Mouse (Mus musculus) T-helper 2 cell (primary cell): ENCODE measurements at regions not wholly inside any gene's neighbourhood (a gene's known extent, or its start where the extent isn't known, plus 50 kb on each side); places are given as distances from the start of the nearest gene placed in this dataset.

Experiments
- in situ Hi-C: fragments of 300-600 bp; cut with MboI, MseI; formaldehyde crosslinking; loops from one replicate; pipeline ENCODE4 v1.15.1; 2025; ENCODE audit warnings: high pct_unique_total_duplicates

DNA sequence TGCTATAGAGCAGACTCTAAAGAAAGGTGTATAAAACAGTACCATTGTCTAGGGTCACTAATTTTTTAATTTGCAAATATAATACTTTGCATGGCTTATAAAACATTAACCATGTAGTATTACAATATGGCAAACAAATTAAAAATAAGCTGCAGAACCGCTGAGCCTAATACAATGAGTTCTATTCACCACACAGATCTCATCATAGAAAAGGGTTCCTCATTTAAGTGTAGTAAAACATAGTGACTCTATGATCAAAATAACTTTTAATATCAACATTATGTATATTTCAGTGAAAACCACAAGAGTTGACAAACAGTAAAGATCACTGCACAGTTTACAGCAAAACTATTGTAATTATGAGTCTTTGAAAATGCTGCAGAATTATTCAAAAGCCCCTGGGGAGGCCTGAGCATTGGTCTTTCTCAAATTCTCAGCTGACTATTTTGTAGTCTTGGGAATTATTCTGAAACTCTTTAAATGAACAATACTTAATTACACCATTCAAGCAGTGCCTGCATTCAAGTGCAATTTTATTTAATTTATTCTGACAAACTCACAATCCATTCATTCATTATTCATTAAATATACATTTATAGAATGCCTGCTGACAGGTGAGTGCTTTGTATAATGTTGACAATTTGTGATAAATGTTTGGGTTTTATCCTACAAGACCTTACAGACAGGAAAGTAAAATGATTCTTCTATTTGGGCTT, 60.3 kb downstream of the Pcdh20 start:
- in situ Hi-C loops: no loop called here

DNA sequence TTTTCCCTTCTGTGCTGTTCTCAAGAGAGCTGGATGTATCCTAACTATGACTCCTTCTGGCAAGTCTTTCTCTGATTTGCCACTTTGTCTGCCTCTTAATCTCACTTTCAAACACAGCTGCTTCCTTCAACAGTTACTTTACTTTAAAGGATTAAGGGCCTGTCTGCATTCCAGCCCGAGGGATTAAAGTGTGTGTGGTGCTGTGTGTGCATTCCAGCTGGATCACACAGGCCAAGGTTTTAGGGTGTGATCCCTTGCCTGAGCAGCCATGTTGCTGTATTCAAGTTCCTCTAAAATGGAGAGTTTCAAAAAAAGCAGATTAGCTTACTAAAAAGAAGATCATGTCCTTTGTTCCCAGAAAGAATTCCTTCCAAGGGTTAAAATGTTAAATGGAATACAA, 71.9 kb downstream of the Pcdh20 start:
- in situ Hi-C loops: no loop called here

DNA sequence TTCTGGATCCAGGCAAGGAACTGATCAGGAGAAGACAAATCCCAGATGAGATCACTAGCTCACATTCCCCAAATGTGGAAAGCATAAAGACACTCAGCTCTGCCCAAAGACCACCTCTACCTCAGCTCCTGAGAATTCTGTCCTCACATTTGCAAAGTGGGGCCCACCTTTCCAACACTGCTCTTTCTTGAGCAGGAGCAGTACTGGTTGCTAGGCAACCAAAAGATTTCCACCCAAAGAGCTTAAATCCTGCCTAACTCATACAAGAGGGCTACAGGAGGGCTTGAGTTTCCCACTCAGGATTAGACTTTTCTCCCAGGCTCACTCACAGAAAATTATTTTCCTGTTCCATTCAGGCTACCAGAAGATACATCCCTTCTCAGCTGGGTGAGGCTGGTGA, 74.0 kb downstream of the Pcdh20 start:
- in situ Hi-C loops: no loop called here

DNA sequence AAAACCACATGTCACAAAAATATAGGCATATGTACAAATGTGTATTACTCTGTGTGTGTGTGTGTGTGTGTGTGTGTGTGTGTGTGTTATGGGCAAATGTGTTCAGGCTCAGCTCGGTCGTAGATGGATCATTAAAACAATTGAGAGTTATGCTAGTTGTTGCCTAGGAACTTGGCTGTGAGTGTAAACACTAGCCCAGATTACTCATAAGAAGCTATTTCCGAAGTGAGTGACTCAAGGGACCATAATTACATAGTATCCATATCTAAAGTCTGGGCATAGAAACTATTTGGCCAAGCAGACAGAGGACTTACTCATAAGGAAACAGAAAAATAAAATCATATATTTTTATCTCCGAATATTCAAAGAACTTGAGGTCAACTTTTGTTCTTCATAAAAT, 76.2 kb downstream of the Pcdh20 start:
- in situ Hi-C loops: no loop called here

DNA sequence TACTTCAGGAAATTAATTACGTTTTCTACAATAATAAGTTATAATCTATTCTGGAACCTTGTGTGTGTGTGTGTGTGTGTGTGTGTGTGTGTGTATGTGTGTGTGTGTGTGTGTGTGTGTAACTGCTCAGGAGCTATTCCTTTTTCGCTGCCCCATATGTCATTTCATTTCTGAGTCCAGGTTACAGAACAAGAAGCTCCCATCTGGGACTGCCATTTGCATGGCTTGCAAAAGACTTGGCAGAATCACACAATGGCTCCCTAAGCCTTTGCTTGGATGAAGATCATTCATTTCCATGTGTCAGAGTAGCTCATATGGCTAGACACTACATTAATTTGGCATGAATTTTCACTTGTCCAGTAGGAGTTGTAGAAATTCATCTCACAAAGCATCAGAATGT, 86.6 kb downstream of the Pcdh20 start:
- in situ Hi-C loops: loop anchor here (10.0 kb wide), 1 partner anchor 750 kb away; no protein-coding TSS in a partner anchor

DNA sequence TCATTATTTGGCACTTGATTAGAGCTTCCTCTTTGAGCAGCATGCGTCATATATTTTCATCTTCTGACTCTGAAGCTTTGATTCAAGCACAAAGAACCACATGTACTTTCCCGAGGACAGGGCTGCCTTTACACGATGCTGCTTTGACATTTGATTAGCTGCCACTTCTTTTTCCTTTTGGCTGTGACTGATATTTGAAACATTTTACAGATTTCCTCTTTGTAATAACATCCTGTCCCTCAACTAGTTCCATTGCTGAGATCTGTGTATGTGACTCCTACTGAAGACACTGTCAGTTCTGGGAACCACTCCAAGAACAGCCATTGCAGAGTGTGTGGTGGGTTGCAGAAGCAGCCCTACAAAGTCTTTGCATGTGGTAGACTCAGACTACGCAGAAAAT, 124.0 kb downstream of the Pcdh20 start:
- in situ Hi-C loops: no loop called here

DNA sequence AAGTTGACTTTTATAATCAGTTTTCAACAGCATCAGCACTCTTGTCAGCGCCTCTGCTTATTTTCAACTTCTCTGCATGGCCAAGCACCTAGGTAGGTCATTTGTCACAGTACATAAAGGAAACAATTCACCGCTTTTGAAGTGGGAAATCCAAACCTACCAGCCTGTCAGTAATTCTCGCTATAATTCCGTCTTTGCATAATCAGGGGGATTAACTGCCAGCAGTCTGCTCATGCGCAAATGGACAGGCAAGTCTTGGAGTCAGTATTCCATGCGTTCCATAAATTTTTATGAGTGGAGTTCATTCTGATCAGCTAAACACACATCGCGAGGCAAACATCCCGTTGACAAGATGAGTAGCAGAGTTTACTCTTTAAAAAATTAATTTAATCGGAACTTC, 133.9 kb downstream of the Pcdh20 start:
- in situ Hi-C loops: no loop called here

DNA sequence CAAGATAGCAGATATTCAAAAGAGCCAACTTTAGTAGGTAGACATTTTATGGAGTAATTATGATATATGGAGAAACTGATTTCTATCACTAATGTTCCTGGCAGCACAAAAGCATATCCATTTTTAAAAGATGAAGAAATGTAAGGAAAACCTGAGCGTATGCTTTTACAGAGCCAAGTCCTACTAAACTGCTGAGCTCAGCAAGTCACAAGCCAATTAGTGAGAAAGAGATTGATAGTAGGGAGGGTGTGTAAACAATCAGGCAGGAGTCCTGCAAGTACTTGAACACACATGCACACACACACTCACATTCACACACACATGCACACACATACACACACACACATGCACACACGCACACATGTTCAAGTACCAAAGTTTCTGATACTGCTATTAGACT, 140.6 kb downstream of the Pcdh20 start:
- in situ Hi-C loops: no loop called here

DNA sequence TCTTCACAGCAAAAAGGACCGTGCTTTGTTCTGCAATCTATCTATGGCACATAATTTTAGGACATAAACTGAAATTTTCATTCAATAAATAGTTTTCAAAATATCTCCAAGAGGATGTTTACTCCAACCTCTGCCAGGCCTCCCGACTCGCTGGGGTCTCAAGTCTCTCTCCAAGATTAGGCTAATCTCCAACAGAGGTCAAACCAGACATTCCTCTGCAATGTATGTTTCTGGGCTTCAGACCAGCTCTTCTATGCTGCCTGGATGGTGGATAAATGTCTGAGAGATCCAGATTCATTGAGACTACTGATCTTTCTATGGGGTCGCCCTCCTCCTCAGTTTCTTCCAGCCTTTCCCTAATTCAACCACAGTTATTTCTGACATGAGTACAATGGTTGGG, 144.8 kb downstream of the Pcdh20 start:
- in situ Hi-C loops: no loop called here

DNA sequence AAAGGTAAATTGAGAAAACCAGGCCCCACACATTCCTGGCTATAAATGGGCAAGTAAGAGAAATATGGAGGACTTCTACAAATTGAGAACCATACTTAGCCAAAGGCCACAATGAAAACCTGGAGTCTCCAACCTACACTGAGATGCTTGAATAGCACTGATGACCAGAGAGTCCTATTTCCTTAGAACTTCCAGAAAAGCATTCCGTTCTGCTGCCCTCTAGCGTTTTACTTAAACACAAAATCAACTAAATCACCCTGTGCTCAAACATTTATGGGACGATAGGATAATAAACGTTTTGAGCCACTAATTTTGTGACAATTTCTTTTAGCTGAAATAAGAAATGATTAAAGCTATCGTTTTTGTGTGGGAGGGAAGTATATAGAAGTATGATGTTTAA, 192.9 kb downstream of the Pcdh20 start:
- in situ Hi-C loops: no loop called here

DNA sequence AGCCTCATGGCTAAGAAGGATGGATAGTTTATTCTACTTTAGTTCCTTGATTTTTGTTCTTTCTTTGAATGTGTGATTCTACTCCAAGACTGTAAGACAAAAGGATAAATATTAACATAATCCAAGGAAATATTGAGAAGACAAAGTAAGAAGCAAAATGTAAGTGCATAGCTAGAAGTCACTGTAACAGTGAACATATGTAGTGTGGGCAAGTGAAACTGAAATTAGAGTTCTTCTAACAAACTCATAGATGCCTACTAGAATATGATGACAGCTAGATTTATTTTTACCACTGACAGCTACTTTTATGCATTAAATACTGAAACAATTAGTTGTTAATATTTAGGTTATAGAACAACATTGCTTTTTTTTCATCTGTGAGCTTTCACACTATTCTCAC, 206.4 kb downstream of the Pcdh20 start:
- in situ Hi-C loops: no loop called here

DNA sequence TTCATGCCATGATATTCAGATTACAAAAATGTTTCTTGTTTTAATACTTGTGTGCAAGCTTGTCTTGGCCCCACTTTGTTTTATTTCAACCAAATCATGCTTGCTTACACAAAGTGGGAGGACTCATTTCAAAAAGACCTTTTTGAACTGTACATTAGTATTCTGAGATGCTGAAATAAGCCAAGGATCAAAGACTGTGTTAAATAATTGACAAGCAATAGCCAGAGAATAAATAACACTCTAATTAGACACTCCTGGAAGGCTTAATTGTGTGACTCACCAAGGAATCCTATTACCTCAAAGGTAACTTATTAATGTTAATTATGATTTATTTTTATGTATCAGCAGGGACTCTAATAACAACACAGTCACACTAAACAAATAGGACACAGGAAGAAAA, 212.2 kb downstream of the Pcdh20 start:
- in situ Hi-C loops: no loop called here

DNA sequence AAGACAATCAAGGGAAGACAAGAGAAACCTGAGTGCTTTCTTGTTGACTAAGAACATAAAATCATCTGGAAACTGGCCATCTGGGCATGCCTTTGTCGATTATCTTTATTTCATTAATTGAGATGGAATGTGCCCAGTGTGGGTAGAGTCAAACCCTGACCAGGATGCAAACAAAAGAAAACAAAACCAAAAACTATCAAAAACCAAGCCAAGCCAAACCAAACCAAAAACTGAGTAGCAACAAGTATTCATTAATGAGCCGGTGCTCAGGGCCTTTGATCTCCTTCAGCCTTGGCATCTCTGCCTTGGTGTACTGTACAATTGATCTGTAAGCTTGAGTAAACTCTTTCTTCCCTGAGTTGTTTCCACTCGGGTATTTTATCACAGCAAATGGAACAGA, 216.1 kb downstream of the Pcdh20 start:
- in situ Hi-C loops: no loop called here
